ENCODE assay signal across 7 mouse cellular contexts in the genomic region with DNA sequence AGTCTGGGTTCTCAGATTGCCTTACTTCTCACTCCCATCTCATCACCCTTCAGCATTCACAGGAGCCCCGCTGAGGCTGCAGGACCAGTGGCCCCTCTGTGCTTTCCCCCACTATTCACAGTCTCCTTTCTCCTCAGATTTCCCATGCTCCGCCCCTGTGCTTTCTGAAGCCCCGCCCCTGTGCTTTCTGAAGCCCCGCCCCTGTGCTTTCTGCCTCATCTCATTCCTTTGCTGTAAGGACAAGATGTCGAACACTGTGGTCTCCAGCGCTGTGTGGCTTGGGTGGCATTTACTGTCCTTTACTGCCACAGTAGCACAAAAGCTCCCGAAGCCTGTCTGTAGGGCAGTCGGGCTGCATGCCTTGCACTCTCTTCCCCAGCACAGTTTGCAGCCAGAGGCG.
DNase-seq lines count a peak whose midpoint lies in the region; ATAC-seq and TF ChIP-seq lines count a peak whose summit lies in the region.

No protein-coding gene starts in this region.

- no peak overlapping the region for H3K27ac ChIP-seq in liver, embryonic 11.5 days (ENCODE audit: low read depth, low read length)

- peak; percentile 71 for DNase-seq in ZHBTc4 (ENCODE audit: low read depth, low spot score)
- peak; percentile 22 for DNase-seq in heart, postnatal 4 days
- DNase-seq in liver, embryonic 11.5 days (ENCODE audit: low spot score) = peak; percentile 41
- peak; percentile 66 for DNase-seq in retina, postnatal 1 day
- DNase-seq in right cerebral cortex, postnatal 14 days = no peak
- DNase-seq in layer of hippocampus, adult 9-10 months (ENCODE audit: low spot score) = no peak

- no peak overlapping the region for H3K9ac ChIP-seq in liver, embryonic 11.5 days (ENCODE audit: low read depth, low read length)

- H3K4me3 ChIP-seq in E14TG2a.4 (replicated peaks; ENCODE audit: low read length) = peak overlapping the region; percentile 26; the same call in 1 of the 2 replicates
- no peak overlapping the region for H3K4me3 ChIP-seq in liver, embryonic 11.5 days (ENCODE audit: low read depth, low read length)

- peaks cover 29% of the 10 kb centered on the region for H3K27me3 ChIP-seq in E14TG2a.4 (ENCODE audit: insufficient read depth, low read length)
- H3K27me3 ChIP-seq in liver, embryonic 11.5 days (replicated peaks; ENCODE audit: control insufficient read depth, insufficient read depth, low read length) = peaks cover 20% of the 10 kb centered on the region

- no peak for ATAC-seq in liver, embryonic 11.5 days (replicated peaks; ENCODE audit: low FRiP score)

- 6% methylated on average over 9 of the region's 9 CpGs for WGBS in liver, embryonic 11.5 days

- H3K4me2 ChIP-seq in liver, embryonic 11.5 days = peak overlapping the region; percentile 44

- no peaks in the 10 kb centered on the region for H3K9me3 ChIP-seq in E14TG2a.4 (ENCODE audit: low read length)
- no peaks in the 10 kb centered on the region for H3K9me3 ChIP-seq in liver, embryonic 11.5 days (ENCODE audit: control insufficient read depth, low read length)

- H3K4me1 ChIP-seq in E14TG2a.4 (replicated peaks; ENCODE audit: low read depth, low read length) = peaks cover 18% of the 10 kb centered on the region
- H3K4me1 ChIP-seq in liver, embryonic 11.5 days (replicated peaks; ENCODE audit: control insufficient read depth, insufficient read depth, low read length) = peaks cover 3% of the 10 kb centered on the region; the same call in 1 of the 2 replicates

- TF ChIP-seq CTCF in E14TG2a.4 (conservative IDR thresholded peaks at IDR 0.05; ENCODE audit: low read length) = no peak

- no peaks in the 10 kb centered on the region for H3K36me3 ChIP-seq in E14TG2a.4 (ENCODE audit: insufficient read depth, low read length)
- H3K36me3 ChIP-seq in liver, embryonic 11.5 days (ENCODE audit: control insufficient read depth, insufficient read depth, low read length) = no peaks in the 10 kb centered on the region

Comparison
In these comparisons a context has a peak if more than half of its experiments do, and no peak if none do; other contexts are left out.
1. DNase-seq: peak in ZHBTc4 (single experiment), heart, postnatal 4 days (single experiment), liver, embryonic 11.5 days (single experiment) and retina, postnatal 1 day (single experiment); none in right cerebral cortex, postnatal 14 days (single experiment) and layer of hippocampus, adult 9-10 months (single experiment).